Mouse (Mus musculus): ENCODE results near the gene Zfp827. TPM values are rescaled to one million over a fixed set of nuclear protein-coding genes. Genes with fewer than 3 reads are reported as not detected.

Zfp827 gene
- total RNA-seq, 2 experiments from 2014 or later: 0.10 to 0.71 TPM

DNA sequence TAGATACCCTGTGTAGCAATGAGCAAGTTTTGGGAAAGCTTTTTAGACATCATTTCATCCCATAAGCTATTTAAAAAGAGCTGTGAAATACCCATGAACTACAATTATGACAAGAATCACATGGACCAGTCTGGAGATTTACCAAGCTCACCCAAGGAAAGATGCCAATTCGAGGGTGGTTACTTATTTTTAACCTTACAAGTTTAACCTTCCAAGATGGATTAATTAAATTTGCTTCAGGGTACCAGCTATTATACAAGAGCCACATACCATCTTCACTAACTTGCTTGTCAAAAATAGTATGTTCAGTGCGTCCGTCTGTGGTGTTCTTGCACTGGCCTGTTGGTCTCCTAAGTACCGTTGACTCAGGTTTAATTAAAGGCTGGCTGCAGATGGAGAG lies 123.4 kb downstream of the Zfp827 start:
- ATAC-seq (replicated peaks; ENCODE audit: poor library complexity, severe bottlenecking): no peak

DNA sequence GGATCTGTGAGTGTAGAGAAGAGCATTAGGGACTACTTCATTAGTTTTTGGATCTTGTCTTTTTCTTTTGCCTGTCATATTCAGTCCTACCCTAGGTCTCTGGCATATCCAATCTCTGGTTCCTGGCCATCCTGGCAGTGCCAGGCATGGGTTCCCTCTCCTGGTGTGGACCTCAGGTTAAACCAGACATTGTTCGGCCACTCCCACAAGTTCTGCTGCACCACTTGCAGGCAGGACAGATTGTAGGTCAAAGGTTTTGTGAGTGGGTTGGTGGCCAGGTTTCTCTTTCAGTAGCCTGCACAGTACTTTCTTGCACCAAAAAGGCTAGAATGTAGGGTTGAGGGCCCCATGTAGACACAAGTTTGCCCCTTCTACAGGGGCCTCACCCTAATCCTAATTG lies 125.0 kb downstream of the Zfp827 start:
- no peak for ATAC-seq (replicated peaks; ENCODE audit: poor library complexity, severe bottlenecking)

DNA sequence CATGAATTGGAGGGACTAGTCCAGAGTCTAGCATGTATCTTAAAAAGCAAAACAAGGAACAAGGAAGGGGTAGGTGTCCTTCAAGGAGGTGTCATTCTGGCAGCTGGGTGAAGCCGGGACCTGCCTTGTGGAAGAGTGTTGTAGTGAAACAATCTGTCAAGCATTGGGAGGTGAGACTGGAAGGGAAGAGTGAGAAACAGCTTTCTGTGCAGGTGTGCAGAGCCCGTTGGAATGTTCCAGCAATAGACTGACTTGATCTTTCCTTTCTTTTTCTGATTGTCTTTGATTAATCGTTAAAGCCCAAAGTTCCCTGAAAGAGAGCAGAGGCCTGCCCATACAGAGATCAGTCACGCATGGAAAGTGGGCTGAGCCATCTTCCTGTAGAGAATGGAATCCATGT lies 125.4 kb downstream of the Zfp827 start:
- no peak for ATAC-seq (replicated peaks; ENCODE audit: poor library complexity, severe bottlenecking)

DNA sequence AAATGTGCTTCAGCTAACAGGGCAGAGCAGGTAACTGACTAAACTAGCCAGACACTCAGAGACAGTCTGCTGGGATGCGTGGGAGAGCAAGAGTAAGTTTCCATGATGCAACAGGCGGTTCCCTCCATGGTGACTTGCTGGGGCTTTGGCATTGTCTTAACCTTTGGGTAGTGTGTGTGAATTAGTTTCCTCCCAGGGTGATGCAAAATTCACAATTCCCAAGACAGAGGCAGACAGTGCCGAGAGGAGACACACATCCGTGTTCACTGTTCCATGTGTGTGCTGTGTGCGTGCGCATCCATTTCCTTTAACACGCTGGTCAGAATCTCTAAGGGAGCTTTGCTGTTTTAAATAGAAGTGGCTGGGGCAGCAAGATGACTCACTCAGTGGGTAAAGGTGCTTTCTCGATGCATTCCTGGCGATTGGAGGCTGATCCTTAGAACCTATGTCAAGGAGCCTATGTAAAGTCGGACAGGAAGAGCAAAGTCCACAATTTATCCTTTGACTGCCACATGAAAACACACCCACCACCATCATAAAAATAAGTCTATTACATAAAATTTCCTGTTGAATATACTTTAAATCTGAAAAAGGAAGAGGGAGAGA lies 127.4 kb downstream of the Zfp827 start:
- ATAC-seq (replicated peaks; ENCODE audit: poor library complexity, severe bottlenecking): no peak

DNA sequence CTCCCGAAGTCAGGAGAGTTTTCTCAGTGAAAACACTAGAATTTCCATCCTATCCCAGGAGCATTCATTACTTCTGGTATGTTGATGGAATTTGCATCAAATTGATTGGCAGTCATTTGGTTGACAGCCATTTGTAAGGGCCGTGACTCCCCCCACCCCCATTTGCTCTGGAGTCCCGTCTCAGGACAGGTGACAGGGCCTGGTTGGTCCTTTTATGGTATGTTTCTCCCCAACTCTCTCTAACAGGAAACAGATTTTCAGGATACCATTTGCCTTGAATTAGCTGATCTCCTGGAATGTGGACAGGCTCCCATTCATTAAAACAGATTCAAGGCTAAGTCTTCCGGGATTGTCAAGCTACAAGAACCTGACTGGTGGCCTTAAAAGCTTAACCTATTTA lies 129.1 kb downstream of the Zfp827 start:
- ATAC-seq (replicated peaks; ENCODE audit: poor library complexity, severe bottlenecking): no peak

DNA sequence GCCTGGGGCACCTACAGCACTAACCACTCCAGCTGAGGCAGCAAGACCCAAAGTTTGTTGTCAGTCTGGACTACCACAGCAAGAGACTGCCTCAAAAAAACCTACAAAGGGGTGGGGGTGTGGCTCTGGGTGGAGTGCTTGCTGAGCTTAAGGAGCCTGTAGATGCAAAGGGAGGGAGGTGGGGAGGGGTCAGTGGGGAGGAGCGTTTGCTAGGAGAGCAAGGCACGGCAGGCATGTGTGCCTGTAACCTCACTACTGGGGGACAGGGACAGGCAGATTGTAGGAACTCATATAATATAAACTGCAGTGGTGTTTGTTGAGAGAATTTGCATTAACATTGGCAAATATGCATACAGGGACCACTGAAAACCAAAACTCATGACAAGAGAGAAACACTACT lies 130.1 kb downstream of the Zfp827 start:
- no peak for ATAC-seq (replicated peaks; ENCODE audit: poor library complexity, severe bottlenecking)

DNA sequence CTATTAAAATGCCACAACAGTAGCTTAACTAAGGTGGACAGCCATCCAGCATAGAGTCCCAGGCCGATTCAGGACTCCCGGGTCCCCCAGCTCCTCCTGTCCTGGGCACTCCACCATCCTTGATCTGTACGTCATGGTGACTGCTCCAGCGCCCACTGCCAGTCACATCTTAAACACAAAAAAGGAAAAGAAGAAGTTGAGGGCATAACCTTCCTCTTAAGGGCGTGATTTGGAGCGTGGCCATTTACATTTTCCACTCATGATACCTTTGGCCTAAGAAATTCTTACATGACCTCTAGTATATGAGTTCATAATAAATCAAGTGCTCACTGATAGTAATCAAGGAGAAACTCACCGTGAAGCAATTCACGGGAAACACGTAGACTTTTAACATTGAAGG lies 131.2 kb downstream of the Zfp827 start:
- ATAC-seq (replicated peaks; ENCODE audit: poor library complexity, severe bottlenecking): peak; percentile 28

DNA sequence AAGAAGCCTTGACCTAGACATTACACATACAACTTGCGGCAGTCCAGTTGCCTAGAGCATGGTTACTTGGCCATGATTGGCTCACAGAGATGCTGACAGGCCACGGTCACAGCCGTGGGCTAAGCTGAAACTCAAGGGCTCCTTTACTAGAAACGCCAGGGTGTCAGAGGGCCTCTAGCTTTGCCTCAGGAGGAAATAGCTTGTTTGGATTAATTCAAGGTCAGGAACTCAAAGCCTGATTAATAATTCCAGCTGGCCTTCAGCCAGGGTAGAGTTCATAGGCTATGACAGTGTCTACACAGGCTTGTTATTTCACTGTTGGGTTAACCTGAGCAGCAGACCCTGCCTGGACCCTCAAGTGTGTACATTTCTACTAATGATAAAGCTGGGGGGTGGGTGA lies 132.1 kb downstream of the Zfp827 start:
- no peak for ATAC-seq (replicated peaks; ENCODE audit: poor library complexity, severe bottlenecking)

DNA sequence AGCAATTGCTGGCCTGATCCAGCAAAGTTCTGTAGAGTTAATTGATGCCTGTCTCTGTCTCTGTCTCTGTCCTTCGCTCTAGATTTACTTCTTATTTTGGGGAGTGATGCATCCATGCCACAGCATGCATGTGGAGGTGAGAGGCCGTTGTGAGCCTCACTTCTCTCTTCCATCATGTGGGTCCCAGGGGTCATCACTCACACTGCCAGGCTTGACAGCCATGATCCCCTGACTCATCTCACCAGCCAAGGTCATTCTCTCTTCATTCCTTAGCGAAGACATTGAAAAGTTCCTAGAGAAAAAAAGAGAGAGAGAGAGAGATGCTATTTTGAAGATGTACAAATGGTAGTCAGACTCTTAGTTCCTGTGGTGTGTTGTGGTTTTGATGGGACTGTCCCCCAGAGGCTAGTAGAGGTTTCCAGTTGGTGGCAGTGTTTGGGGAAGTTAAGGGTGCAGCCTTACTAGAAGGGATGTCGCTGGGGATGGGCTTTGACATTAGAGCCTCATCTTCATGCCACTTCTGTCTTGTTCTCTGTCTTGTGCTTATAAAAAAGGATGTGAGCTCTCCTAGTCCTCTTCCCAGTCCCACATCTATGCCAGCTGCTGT lies 133.0 kb downstream of the Zfp827 start:
- ATAC-seq (replicated peaks; ENCODE audit: poor library complexity, severe bottlenecking): peak; percentile 83

DNA sequence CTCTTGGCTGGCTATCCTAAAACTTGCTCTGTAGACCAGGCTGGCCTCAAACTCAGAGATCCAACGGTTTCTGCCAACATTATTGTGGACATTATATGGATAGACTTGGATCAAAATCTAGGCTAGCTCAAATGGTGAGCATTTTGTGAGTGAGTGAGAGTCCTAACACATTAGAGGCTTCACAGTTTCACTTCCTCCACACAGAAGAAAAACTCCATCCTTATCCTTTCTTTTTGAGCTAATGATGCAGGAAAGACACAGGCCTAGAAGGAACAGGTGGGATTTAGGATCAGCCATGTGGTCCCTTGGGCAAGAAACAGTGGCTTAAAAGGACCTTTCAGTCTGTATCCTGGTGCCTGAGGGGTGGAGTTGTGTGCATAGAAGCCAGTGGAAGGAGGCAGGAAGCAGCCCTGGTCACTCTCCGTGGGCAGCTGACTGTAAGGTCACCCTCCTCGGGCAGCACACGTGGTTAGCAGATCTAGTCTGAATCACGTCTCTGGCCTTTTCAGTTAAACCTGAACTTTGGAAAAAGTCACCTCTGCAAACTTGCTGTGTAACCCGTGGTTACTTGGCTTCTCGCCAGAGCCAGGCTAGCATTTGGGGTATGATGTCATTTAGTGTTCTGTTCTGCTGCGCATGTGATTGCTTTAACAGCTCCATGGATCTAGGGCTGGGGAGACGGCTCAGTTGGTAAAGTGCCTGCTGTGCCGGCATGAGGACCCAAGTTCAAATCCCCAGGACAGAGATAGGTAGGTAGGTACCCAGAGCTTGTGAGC lies 134.5 kb downstream of the Zfp827 start:
- peak; percentile 43 for ATAC-seq (replicated peaks; ENCODE audit: poor library complexity, severe bottlenecking)

DNA sequence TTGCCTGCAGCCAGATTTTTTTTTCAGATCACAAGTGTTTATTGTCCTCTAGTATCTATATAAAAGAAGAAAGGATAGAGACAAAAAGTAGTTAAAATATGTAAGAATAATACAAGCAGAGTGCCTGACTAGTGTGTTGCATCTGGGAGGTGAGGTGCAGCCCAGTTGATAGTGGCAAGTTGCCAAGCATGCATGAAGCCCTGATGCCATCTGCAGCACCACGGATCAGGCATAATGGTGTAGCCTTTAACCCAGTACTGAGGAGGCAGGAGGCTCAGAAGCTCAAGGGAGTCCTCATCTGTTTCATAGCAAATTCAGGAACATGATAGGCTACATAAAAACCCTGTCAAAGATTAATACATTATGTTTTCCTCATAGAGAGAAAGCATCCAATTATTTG lies 136.1 kb downstream of the Zfp827 start:
- no peak for ATAC-seq (replicated peaks; ENCODE audit: poor library complexity, severe bottlenecking)

DNA sequence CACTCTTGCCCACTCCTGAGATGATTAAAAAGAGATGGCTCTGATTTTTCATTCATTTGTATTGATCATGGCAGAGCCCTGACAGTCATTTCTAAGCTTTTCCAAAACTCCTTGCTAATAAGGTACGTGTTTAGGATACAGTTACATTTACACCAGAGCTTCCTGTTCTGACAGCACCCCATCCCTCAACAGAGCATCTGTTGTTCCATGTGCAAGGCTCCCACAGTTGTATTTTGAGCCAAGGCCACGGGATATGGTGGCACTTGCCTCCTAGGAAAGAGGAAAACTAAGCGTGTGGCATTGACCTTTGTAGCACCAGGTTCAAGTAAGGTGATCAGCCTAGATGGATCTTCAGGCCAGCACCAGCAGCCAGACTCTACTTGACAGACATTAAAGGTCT lies 137.0 kb downstream of the Zfp827 start:
- no peak for ATAC-seq (replicated peaks; ENCODE audit: poor library complexity, severe bottlenecking)

DNA sequence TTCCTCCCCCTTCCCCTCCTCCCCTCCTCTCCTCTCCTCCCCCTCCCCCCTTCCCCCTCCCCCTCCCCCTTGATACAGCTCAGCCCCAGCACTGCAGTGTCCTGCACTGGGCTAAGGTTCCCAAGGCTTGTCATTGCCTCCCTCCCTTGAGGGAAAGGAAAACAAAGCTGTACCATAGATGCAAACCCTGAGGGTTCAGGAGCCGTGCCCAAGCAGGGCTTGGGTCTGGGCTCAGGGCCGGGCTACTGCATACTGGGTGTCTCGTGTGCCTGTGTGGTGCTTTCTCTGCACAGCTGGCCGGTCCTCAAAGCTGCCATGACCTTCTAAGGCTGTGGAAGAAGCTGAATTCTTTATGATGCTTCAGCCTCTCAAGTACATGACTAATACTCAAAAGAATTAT lies 145.4 kb downstream of the Zfp827 start:
- no peak for ATAC-seq (replicated peaks; ENCODE audit: poor library complexity, severe bottlenecking)

DNA sequence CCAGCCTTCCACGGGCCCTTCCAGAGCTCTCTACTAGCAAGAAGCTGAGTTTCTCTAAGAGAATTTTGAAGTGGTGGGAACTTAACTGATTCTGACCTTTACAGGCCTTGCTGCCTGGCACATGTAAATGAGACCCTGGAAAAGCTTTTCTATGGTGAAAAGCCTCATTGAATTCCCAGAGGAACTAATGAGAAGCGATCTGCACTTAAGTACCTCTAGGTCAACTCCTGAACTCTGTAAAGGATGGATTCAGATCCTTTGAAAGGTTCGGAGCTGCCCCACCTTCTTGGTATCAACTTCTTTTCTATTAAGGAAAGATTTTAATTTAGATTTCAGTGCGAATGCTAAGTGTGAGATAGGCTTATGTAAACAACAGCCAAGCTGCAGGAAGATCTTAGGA lies 147.8 kb downstream of the Zfp827 start:
- ATAC-seq (replicated peaks; ENCODE audit: poor library complexity, severe bottlenecking): no peak

DNA sequence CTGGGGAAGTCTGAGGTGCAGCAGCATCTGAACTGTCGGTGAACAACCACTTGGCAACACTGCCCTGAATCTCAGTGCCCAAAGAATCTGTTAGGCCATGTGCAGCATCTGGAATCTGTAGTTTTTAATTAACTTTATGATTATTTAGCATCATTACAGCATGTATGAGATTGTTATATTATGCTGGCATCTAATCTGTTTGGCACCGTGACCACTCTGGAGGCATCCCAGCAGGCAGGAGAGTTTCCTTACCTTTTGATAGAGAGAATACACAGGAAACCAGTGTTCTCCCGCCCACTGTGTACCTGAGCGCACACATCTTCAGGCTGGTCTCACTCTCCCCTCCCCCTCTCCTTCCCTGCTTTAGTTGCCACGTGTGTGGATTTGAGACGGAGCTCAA lies 151.4 kb downstream of the Zfp827 start:
- ATAC-seq (replicated peaks; ENCODE audit: poor library complexity, severe bottlenecking): no peak

DNA sequence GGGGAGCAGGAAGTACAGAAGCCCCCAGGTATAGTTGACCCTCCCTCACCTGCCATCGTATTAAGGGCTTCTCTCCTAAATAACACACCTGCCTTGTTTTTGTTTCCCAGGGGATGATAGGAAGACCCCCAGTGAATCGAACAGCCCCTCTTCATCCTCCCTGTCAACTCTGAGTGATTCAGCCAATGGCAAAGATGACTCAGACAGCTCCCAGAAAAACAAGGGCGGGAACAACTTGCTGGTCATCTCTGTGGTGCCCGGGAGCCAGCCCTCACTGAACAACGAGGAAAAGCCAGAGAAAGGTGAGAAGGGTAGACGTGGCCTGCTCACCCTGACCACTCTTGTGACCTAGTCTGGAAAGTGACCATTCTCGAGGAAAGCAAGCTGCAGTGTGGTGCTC lies 157.3 kb downstream of the Zfp827 start:
- ATAC-seq (replicated peaks; ENCODE audit: poor library complexity, severe bottlenecking): no peak

DNA sequence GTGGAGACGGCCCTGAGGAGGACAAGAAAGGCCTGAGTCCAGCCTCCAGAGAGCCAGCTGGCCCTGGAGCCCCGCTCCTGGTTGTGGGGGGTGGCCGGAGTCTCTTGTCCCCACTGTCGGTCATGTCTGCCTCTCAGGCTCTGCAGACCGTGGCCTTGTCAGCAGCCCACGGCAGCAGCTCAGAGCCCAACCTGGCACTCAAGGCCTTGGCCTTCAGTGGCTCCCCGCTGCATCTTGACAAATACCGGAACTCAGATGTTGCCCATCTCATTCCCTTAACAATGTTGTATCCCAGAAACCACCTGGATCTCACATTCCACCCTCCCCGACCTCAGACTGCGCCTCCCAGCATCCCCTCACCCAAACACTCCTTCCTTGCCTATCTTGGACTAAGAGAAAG lies 161.8 kb downstream of the Zfp827 start:
- no peak for ATAC-seq (replicated peaks; ENCODE audit: poor library complexity, severe bottlenecking)

DNA sequence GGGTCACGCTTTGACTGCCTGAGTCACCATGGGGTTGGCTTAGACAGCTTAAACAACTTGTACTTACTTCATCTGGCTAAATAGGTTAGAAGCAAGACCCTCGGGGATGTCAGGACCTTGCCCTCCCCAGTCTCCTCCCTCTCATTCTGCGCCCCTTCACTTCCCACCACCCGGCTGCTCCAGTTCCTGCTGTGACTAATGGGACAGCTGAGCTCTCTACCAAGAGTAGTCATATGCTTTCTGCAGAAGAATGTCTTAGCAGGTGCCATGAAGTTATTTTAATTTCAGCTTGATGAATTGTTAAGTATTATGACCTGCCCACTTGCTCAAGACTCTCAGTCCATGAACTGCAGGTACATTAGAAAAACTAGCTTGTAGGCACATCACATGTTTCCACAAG lies 168.2 kb downstream of the Zfp827 start:
- 0 out of 2 replicates have a peak, but pooled peaks have one; percentile 9 for ATAC-seq (replicated peaks; ENCODE audit: poor library complexity, severe bottlenecking)

DNA sequence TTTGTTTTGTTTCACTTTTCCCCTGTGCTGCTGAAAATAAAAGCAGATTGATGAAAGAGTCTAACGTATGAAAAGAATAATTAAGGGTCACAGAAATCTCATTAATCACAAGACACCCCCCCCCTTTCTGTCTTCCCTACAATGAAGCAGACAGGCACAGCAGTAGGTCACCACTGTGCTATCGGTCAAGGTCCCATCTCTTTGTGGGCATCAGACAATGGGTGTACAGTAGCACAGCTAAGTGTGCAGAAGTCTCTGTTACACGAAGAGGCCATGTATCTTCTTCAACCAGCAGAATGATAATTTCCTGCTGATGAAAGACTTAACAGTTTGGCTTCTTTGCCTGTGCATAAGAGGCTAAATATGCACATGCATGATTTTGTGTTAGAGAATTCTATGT lies 170.4 kb downstream of the Zfp827 start:
- ATAC-seq (replicated peaks; ENCODE audit: poor library complexity, severe bottlenecking): no peak

DNA sequence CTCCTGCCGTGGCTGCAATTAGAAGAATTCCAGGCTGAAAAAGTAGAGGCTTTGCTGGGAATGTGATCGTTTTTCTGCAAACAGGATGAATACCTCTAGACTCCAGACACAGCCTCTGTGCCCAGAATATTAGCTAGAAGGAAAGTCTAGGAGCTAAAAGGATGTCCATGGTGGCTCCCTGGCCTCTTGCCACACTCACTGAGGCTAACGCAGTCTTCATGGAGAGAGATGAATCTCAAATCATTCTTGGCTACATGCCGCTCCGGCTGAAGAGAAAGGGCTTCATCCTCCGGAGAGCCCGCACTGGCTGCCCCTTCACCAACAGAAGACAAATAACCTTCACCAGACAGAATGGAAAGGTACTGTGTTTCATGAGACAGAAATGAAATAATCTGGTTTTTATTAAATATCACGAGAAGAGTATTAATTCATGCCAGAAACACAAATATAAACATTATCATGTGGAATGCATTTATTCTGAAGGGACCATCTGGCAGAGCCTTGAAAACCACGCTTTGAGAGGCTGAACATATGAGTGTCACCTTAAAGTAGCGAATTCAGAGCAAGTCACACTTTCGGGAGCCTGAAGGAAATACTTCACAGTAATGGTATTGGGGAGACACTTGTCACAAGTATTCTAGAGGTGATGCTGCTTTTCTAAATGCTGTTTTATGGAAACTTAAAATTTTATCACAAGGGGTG lies 173.4 kb downstream of the Zfp827 start:
- no peak for ATAC-seq (replicated peaks; ENCODE audit: poor library complexity, severe bottlenecking)

DNA sequence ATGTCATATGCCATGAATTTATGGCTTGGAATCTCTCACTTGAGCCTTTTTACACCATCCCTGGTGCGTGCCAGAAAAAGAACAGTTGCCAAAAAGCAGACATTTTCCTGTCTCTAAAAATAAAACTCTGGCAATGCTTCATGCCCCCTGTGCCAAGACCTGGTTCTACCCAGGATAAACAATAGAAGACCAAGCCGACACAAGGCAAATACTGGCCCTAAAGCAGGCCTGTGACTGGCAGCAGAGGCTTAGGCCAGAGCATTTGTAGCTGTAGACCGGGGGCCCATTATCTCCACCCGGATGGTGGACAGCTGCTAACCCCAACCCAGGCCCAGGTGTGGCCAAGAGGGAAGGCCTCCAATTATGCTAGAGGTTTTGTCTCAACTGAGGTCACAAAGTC lies 178.7 kb downstream of the Zfp827 start:
- no peak for ATAC-seq (replicated peaks; ENCODE audit: poor library complexity, severe bottlenecking)

Measured in granulocyte monocyte progenitor cell, adult 5-6 weeks (primary cell).